Mouse (Mus musculus) adrenal gland, postnatal 10 days (tissue): ENCODE measurements around the gene Hist1h2ak. TPM values are rescaled to one million over a fixed set of nuclear protein-coding genes. Genes with fewer than 3 reads are reported as not detected.
"Not testable (repeated sequence)": the region's sequence is repeated elsewhere in the genome, so short reads cannot be mapped to it uniquely, and the experiment has no call there.

Source experiments
- DNase-seq: peaks from one replicate; pipeline ENCODE4 v3.0.0; 2021; ENCODE audit warnings: mixed read lengths
- microRNA-seq: library from miRNA; unstranded; fragments of <30 nt; microRNA quantifications from one replicate; pipeline ENCODE4 v1.2.0, GENCODE M21; 2021
- total RNA-seq, 2 experiments: library from RNA; stranded (reverse); gene quantifications; 2 replicates each; pipeline ENCODE4 v1.2.3; 2021

Hist1h2ak gene
- total RNA-seq, 2 experiments from 2014 or later, result 111 to 143 TPM

GRCm38 (mm10) chr13:21721107-21721756, 32.4 kb downstream of the Hist1h2ak start:
- not testable (repeated sequence) for DNase-seq

GRCm38 (mm10) chr13:21718381-21719080, 35.1 kb downstream of the Hist1h2ak start:
- no peak for DNase-seq

GRCm38 (mm10) chr13:21717397-21718357, 36.0 kb downstream of the Hist1h2ak start, which contains the start of gene Hist1h3h:
TSS of gene Hist1h3h (plus strand) at chr13:21717659.
- DNase-seq, result peak; percentile 89

- peak; percentile 10 for DNase-seq
Observed at GRCm38 (mm10) chr13:21716540-21717391, 36.9 kb downstream of the Hist1h2ak start.

DNA sequence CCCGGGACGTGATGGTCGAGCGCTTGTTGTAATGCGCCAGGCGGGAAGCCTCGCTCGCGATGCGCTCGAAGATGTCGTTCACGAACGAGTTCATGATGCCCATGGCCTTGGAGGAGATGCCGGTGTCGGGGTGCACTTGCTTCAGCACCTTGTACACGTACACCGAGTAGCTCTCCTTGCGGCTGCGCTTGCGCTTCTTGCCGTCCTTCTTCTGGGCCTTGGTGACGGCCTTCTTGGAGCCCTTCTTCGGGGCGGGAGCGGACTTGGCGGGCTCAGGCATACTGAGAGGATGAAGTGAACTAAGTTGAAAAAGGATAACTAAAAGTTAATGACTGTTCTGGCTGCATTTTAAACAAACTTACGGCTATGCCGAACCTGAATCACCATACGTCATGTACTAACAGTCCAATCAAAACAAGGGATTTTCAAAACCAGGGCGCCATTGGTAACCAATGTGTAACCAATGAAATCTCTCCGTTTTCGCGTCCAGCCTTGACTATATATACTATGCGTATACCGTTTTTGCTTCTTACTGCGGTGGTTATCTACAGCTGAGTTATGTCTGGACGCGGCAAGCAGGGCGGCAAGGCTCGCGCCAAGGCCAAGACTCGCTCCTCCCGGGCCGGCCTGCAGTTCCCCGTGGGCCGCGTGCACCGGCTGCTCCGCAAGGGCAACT, 37.6 kb downstream of the Hist1h2ak start, which contains the start of the genes Hist1h2bl and Hist1h2ai:
Hist1h2bl (minus strand) TSS at position 280 of the 676 bp plus-strand sequence.
Hist1h2ai (plus strand) TSS at position 559 of the 676 bp plus-strand sequence.
- DNase-seq, result peak; percentile 83

GRCm38 (mm10) chr13:21715131-21715863, 38.3 kb downstream of the Hist1h2ak start:
- DNase-seq, result peak; percentile 21

GRCm38 (mm10) chr13:21714725-21715124, 38.9 kb downstream of the Hist1h2ak start:
- peak; percentile 71 for DNase-seq

DNA sequence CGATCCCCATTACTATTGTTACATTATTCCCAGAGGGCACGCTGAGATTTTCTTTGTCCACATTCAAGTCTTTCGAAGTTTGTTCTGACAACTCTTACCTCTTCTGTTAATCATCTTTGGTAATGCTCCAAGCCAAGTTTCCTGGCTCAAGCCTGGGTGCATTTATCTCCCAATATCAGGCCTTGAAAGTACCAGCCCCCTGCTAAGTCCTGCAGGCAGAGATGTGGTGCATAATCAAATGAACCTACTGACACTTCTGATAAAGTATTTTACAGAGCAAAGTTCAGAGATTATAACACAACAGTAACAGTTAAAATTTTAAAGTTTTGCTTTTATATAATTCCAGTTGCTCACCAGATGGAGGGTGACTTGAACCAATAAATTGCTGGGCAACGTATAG, 41.9 kb downstream of the Hist1h2ak start:
- no peak for DNase-seq

- DNase-seq, result peak; percentile 85
Observed at GRCm38 (mm10) chr13:21710821-21711525, 42.7 kb downstream of the Hist1h2ak start.

DNA sequence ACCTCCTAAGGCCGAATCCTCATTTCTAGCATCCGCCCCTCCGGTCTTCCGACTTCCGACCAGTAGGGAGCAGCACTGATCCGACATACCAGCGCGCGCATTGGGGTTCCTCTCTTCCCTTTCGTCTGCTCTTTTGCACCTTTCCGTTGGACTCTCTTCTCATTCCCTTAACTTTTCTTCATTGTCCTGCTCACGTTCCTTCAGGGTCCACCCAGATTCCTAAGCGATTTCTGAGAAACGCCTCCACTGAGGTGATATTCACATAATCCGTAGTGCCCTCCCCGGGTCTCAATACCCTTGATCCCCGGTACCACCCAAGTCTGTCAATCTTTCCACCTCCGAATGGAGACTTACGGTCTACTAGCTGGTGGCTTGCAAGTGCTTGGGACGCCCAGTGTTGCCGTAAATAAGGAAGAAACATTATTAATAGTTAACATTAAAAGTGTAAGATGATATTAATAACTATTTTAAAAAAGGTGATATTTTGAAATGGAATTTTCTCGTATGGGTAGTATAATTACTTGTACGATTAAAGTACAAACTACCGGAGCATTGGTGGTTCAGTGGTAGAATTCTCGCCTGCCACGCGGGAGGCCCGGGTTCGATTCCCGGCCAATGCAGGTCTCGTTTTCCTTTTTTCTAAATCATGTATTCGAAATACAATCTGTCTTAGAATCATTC, 43.5 kb downstream of the Hist1h2ak start:
- DNase-seq, result peak; percentile 91

GRCm38 (mm10) chr13:21706669-21707068, 47.0 kb downstream of the Hist1h2ak start:
- DNase-seq, result no peak

Small RNA genes within 50 kb of the gene (microRNA-seq; reads per million reads assigned to microRNA genes)
- gene Gm44346 (not detected), gene Gm44357 (not detected), gene Gm44367 (not detected), gene Gm44454 (not detected)

Other genes with a start within 250 kb of the Hist1h2ak start
- gene Zkscan8, start 222.7 kb downstream of the Hist1h2ak start, total RNA-seq, result 10 to 100 TPM; 16.8 to 24.6 TPM
- gene Olfr1366, start 211.0 kb downstream of the Hist1h2ak start, total RNA-seq, result not detected
- not detected for gene Olfr1535, start 193.9 kb downstream of the Hist1h2ak start, total RNA-seq
- not detected for gene Olfr1364, start 172.1 kb downstream of the Hist1h2ak start, total RNA-seq
- gene Olfr1362, start 139.8 kb downstream of the Hist1h2ak start, total RNA-seq, result not detected
- gene Olfr11, start 111.3 kb downstream of the Hist1h2ak start, total RNA-seq, result not detected
- not detected for gene Olfr1361, start 90.4 kb downstream of the Hist1h2ak start, total RNA-seq
- not detected for gene Olfr1360, start 76.4 kb downstream of the Hist1h2ak start, total RNA-seq
- gene Olfr1359, start 55.7 kb downstream of the Hist1h2ak start, total RNA-seq, result not detected
- gene Hist1h2bl, start 37.7 kb downstream of the Hist1h2ak start, total RNA-seq, result 100 to 1,000 TPM; 284 to 352 TPM
- 100 to 1,000 TPM; 304 to 363 TPM for gene Hist1h2ai, start 37.4 kb downstream of the Hist1h2ak start, total RNA-seq
- 100 to 1,000 TPM; 397 to 474 TPM for gene Hist1h3h, start 36.2 kb downstream of the Hist1h2ak start, total RNA-seq
- gene Hist1h2bm, start 31.8 kb downstream of the Hist1h2ak start, total RNA-seq, result 100 to 1,000 TPM in 1 of 2 experiments, 10 to 100 TPM in 1; 83.1 to 103 TPM
- 10 to 100 TPM; 63.1 to 70.2 TPM for gene Hist1h4j, start 18.8 kb downstream of the Hist1h2ak start, total RNA-seq
- 100 to 1,000 TPM; 688 to 818 TPM for gene Hist1h4k, start 3.3 kb downstream of the Hist1h2ak start, total RNA-seq
- 100 to 1,000 TPM; 174 to 201 TPM for gene Hist1h2bn, start 296 bp upstream of the Hist1h2ak start, total RNA-seq
- 100 to 1,000 TPM; 179 to 219 TPM for gene Hist1h1b, start 26.8 kb upstream of the Hist1h2ak start, total RNA-seq
- gene Hist1h3i, start 29.5 kb upstream of the Hist1h2ak start, total RNA-seq, result 100 to 1,000 TPM; 296 to 332 TPM
- 10 to 100 TPM; 69.2 to 73.2 TPM for gene Hist1h2an, start 33.4 kb upstream of the Hist1h2ak start, total RNA-seq
- gene Hist1h2bp, start 33.6 kb upstream of the Hist1h2ak start, total RNA-seq, result 100 to 1,000 TPM; 111 to 134 TPM
- 100 to 1,000 TPM; 207 to 275 TPM for gene Hist1h2bq, start 56.4 kb upstream of the Hist1h2ak start, total RNA-seq
- not detected for gene Hist1h2ao, start 56.6 kb upstream of the Hist1h2ak start, total RNA-seq
- gene Hist1h4m, start 57.9 kb upstream of the Hist1h2ak start, total RNA-seq, result 100 to 1,000 TPM; 590 to 593 TPM
- 100 to 1,000 TPM in 1 of 2 experiments, 10 to 100 TPM in 1; 81.5 to 146 TPM for gene Hist1h4n, start 78.4 kb upstream of the Hist1h2ak start, total RNA-seq
- 100 to 1,000 TPM; 430 to 536 TPM for gene Hist1h2ap, start 79.7 kb upstream of the Hist1h2ak start, total RNA-seq
- gene Hist1h2br, start 79.9 kb upstream of the Hist1h2ak start, total RNA-seq, result 100 to 1,000 TPM; 207 to 269 TPM
- gene Zfp184, start 191.3 kb upstream of the Hist1h2ak start, total RNA-seq, result 1 to 10 TPM; 2.0 to 2.4 TPM
- gene Pom121l2, start 227.4 kb upstream of the Hist1h2ak start, total RNA-seq, result not detected